Mouse (Mus musculus) intestine, embryonic 15.5 days (tissue): ENCODE results near the gene Grin1. TPM values are rescaled to one million over a fixed set of nuclear protein-coding genes. Genes with fewer than 3 reads are reported as not detected.

Source experiments
- ATAC-seq: fragments of 200-750 bp; cut with Nextera tagmentation; 2 replicates; pipeline ENCODE4 v1.8.0; 2017; ENCODE audit warnings: moderate TSS enrichment, moderate library complexity
- H3K27ac ChIP-seq: fragments of 300-500 bp; sonication (generic); 2 replicates; pipeline ENCODE4 v1.5.1; 2015; ENCODE audit warnings: mild to moderate bottlenecking, inconsistent platforms
- H3K27me3 ChIP-seq: fragments of 300-500 bp; sonication (generic); replicated peaks from 2 replicates; pipeline ENCODE4 v1.6.1; 2015; ENCODE audit warnings: inconsistent platforms
- H3K36me3 ChIP-seq: fragments of 300-500 bp; sonication (generic); 2 replicates; pipeline ENCODE4 v1.6.1; 2015; ENCODE audit warnings: inconsistent platforms
- H3K4me1 ChIP-seq: fragments of 300-500 bp; sonication (generic); replicated peaks from 2 replicates; pipeline ENCODE4 v1.6.1; 2015; ENCODE audit warnings: inconsistent platforms
- H3K4me2 ChIP-seq: fragments of 300-500 bp; sonication (generic); replicated peaks from 2 replicates; pipeline ENCODE4 v1.6.1; 2015; ENCODE audit warnings: mild to moderate bottlenecking, inconsistent platforms
- H3K4me3 ChIP-seq: fragments of 300-500 bp; sonication (generic); replicated peaks from 2 replicates; pipeline ENCODE4 v1.5.1; 2015; ENCODE audit warnings: inconsistent platforms
- H3K9ac ChIP-seq: fragments of 300-500 bp; sonication (generic); 2 replicates; pipeline ENCODE4 v1.6.1; 2015; ENCODE audit warnings: inconsistent platforms
- H3K9me3 ChIP-seq: fragments of 300-500 bp; sonication (generic); 2 replicates; pipeline ENCODE4 v1.6.1; 2016; ENCODE audit warnings: inconsistent platforms
- WGBS: fragments of 180-500 bp; shearing (Covaris S2); methylation state at CpG from one replicate; pipeline ENCODE4 v1.1.7; 2015; 5-methylcytosine and 5-hydroxymethylcytosine counted together
- polyA plus RNA-seq: library from polyadenylated mRNA; unstranded; fragments of >200 nt; fragmentation: Nextera tagmentation; extraction: Ambion mirVana; gene quantifications from 2 replicates; pipeline ENCODE4 v1.2.1, GENCODE M21; 2015

Grin1 gene
- polyA plus RNA-seq, 1 experiment from 2014 or later, result 1.4 TPM

DNA sequence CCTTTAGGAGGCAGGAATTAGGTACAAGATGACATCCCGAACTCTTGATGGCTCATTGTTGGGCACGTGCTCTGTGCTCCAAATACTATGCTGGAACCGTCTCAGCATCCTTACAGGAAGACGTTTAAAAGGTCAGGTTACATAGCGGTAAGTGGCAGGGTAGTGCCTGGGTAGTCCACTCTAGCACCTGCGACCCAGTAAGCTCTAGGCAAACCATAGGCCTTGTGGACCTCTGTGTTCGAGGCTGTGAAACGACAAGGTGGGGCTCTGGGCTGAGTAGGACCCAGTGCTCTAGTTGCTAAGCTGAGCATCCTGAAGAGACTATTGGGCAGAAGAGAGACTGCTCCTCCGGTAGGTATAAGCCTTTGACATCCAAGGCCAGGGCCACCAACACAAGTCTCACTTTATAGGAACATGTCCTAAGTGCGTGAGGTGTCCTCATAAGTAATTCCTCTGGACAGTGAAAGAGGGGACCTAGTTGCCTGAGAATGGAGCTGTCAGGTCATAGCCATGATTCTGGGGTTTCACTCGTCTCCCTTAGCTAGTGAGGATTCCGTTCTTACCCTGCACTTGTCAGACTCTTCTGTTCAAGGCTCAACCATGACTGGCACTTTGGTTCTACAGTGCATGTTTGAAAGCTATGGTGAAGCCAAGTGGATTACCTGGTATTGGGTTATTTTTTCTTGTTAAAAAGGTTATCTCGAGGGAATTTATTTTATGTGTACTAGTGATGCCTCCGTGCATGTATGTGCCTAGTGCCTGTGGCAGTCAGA is 13.2 kb downstream of the Grin1 start:
- Histone ChIP-seq H3K4me1 (peaks cover 7% of the 10 kb centered on the region; the same call in 1 of the 2 replicates), H3K9me3 (no peaks in the 10 kb centered on the region), H3K36me3 (no peaks in the 10 kb centered on the region), H3K4me3 (peak overlapping the region; percentile 47), H3K4me2 (peak overlapping the region; percentile 96), H3K27ac (no peak overlapping the region), H3K27me3 (peaks cover 52% of the 10 kb centered on the region), H3K9ac (peak overlapping the region; percentile 46)
- ATAC-seq, result no peak
- WGBS, result 47% methylated on average over 14 of the region's 14 CpGs

DNA sequence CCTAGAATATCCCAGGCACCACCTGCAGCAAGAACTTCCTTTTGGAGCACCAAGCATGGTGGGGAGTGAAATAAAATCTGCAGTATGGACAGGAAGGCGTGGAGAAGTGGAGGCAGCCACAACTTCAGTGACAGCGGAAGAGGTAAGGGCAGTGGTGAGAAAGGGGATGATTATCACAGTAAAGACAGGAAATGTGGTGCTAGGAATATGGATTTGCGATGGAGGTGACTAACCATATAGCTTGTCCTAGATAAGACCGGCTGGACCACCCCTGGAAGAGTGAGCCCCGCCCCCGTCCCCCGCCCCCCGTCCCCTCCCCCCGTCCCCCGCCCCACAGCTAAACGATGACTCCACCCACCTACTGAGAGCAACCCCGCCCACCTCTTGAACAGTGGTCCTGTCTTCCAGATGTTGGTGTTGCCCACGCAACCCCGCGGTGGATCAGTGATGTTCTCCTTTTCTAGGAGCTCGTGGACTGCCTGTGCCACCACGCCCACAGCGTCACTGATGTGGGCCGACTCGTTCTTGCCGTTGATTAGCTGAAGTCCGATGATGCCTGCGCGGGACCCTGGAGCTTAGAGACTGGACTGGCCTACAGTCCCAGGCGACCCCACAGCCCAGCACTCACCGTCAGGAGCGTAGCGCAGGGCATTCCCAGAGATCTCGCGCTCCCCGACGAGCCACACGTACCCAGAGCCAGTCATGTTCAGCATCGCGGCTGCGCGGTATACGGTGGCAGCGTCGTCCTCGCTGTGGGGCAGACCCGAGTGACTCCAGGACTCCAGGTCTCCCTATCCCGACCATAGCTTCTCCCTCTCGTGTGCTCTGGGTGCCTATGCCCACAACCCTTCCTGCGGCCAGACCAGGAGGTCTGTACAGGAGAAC is 14.1 kb downstream of the Grin1 start:
- H3K4me2 ChIP-seq, result peak overlapping the region; percentile 96
- H3K9me3 ChIP-seq, result no peaks in the 10 kb centered on the region
- no peaks in the 10 kb centered on the region for H3K36me3 ChIP-seq
- peaks cover 45% of the 10 kb centered on the region for H3K27me3 ChIP-seq
- peak overlapping the region; percentile 47 for H3K4me3 ChIP-seq
- H3K9ac ChIP-seq, result peak overlapping the region; percentile 46
- peak; percentile 81 for ATAC-seq
- WGBS, result 1% methylated on average over 45 of the region's 45 CpGs
- no peak overlapping the region for H3K27ac ChIP-seq
- H3K4me1 ChIP-seq, result peaks cover 7% of the 10 kb centered on the region; the same call in 1 of the 2 replicates

DNA sequence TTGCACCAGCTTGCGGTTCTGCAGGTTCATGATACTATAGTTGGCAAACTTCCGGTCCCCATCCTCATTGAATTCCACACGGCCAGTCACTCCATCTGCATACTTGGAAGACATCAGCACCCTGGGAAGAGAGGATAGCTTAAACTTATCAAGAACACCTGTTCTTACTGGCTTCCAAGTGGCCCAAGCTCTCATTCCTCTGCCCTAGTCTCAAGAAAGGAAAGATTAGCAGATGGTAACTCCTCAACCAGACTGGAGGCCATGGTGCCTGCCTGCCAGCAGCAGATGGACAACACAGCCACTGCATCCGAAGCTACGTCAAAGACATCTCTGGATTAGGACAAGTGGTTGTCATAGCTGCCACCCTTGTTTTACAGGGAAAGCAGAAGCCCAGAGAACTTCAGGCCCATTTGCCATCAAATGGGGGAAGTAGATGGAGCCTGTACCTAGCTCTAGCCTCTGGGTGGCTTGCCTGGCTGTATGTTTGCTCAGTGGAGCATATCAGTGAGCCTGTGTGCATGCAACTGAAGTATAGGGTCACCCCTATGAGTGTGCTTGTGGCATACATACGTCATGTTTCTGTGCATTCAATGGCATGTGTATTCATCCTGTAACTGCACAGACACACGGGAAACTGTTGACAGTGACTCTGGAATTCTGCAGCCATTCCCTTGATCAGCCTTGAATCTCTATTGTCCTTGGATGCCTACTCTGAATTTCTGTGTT is 14.9 kb downstream of the Grin1 start:
- H3K4me3 ChIP-seq, result peak overlapping the region; percentile 47; the same call in 1 of the 2 replicates
- no peaks in the 10 kb centered on the region for H3K36me3 ChIP-seq
- no peak overlapping the region for H3K9ac ChIP-seq
- no peaks in the 10 kb centered on the region for H3K9me3 ChIP-seq
- H3K4me2 ChIP-seq, result peak overlapping the region; percentile 96
- 75% methylated on average over 7 of the region's 7 CpGs for WGBS
- H3K27ac ChIP-seq, result no peak overlapping the region
- ATAC-seq, result no peak
- H3K4me1 ChIP-seq, result peaks cover 7% of the 10 kb centered on the region; the same call in 1 of the 2 replicates
- H3K27me3 ChIP-seq, result peaks cover 42% of the 10 kb centered on the region

DNA sequence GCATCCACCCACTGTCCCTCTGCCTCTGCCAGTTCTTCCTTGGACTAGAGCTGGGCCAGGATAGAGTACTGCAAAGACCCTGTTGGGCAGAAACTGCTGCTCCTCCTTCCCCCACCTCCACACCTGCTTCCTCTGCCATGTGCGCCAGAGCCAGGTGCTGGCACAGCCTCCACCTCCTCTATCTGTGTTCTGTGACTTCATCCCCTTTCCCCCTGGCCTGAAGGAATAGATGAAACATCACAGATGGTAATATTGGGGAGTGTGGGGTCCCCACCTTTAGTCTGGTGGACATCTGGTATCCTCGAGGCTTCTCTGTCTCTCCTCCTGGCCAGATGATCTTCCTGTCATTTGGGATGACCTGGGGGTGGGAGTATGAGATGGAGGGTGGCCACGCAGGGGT is 15.5 kb downstream of the Grin1 start:
- Histone ChIP-seq H3K4me2 (no peak overlapping the region), H3K27ac (no peak overlapping the region), H3K36me3 (no peaks in the 10 kb centered on the region), H3K9ac (no peak overlapping the region), H3K4me1 (peaks cover 7% of the 10 kb centered on the region; the same call in 1 of the 2 replicates), H3K4me3 (no peak overlapping the region), H3K9me3 (no peaks in the 10 kb centered on the region), H3K27me3 (peaks cover 36% of the 10 kb centered on the region)
- 75% methylated on average over 3 of the region's 3 CpGs for WGBS
- no peak for ATAC-seq

DNA sequence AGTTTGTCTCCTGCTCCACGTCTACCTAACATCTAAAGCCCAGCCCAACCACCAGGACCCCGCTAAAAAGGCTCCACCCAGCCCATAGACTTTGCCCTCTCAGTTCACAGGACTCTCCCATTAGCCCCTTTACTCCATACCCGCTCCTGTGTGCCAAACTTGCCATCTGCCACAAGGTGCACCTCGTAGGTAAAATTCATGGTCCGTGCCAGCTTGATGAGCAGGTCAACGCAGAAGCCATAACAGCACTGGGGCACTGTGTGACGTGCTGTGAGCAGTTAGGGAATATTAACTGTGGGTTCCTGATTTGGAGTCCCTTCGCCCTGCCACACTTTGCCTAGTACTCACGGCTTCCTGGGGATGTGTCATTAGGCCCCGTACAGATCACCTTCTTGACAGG is 20.9 kb downstream of the Grin1 start:
- peaks cover 43% of the 10 kb centered on the region for H3K27me3 ChIP-seq
- no peak overlapping the region for H3K9ac ChIP-seq
- no peak for ATAC-seq
- no peaks in the 10 kb centered on the region for H3K36me3 ChIP-seq
- H3K4me3 ChIP-seq, result no peak overlapping the region
- 79% methylated on average over 10 of the region's 10 CpGs for WGBS
- no peaks in the 10 kb centered on the region for H3K4me1 ChIP-seq
- H3K27ac ChIP-seq, result no peak overlapping the region
- no peaks in the 10 kb centered on the region for H3K9me3 ChIP-seq
- H3K4me2 ChIP-seq, result no peak overlapping the region

DNA sequence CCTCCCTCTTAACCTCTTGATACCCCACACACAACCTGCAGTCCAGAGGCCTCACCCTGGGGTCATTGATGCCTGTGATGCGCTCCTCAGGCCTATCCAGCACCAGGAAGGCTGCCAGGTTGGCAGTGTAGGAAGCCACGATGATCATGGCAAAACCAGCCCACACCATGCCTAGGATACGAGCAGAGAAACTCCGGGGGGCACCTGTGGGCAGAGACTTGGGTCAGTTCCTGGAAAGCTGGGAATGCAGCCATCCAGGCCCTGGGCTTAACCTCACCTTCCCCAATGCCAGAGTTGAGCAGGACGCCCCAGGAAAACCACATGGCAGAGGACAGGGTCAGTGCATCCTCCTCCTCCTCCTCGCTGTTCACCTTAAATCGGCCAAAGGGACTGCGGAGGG is 21.9 kb downstream of the Grin1 start:
- ATAC-seq, result no peak
- H3K9ac ChIP-seq, result no peak overlapping the region
- no peaks in the 10 kb centered on the region for H3K36me3 ChIP-seq
- peaks cover 48% of the 10 kb centered on the region for H3K27me3 ChIP-seq
- H3K9me3 ChIP-seq, result no peaks in the 10 kb centered on the region
- 74% methylated on average over 8 of the region's 8 CpGs for WGBS
- H3K27ac ChIP-seq, result no peak overlapping the region
- H3K4me1 ChIP-seq, result peaks cover 7% of the 10 kb centered on the region
- no peak overlapping the region for H3K4me3 ChIP-seq
- H3K4me2 ChIP-seq, result no peak overlapping the region

DNA sequence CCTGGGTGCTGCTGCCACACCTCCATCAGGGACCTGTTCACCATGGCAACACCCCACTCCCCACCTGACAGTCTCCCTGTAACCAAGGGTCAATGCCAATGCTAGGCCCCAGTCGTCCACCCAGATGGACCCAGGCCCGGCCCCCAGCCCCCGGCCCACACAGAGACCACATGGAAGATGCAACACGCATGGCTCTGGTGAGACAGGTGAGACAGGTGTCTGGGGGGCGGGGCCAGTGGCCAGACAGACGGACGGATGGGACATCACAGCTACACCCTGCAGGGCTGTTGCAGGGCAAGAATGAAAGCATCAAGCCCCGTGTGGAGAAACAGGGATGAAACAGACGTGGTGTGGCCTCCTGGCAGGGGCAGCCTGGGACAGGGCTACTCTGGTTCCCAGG is 25.3 kb downstream of the Grin1 start:
- ATAC-seq, result no peak
- H3K27ac ChIP-seq, result no peak overlapping the region
- H3K4me2 ChIP-seq, result no peak overlapping the region
- no peaks in the 10 kb centered on the region for H3K36me3 ChIP-seq
- 74% methylated on average over 9 of the region's 9 CpGs for whole genome bisulfite sequencing
- peaks cover 81% of the 10 kb centered on the region for H3K27me3 ChIP-seq
- H3K4me1 ChIP-seq, result peaks cover 18% of the 10 kb centered on the region
- no peak overlapping the region for H3K4me3 ChIP-seq
- no peak overlapping the region for H3K9ac ChIP-seq
- H3K9me3 ChIP-seq, result no peaks in the 10 kb centered on the region

DNA sequence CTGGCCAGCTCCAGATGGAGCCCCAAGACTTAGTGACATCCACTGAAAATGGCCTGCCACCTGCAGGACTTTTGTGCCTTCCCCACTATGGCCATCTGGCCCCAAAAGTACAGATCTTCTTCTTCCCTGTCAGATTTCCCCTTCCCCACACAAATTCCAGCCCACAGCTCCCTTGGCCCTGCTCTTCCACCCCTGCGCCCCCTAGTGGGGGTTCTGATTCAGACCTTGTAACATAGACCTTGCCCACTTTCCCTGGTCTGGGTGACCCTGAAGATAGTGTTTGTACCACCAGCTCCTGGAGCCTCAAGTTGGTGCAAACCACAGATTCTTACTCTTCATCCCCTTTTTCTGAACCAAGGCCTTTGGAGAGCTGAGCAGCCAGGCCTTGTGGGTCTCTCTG is 26.1 kb downstream of the Grin1 start:
- 0 out of 2 replicates have a peak, but pooled peaks have one; percentile 51 for ATAC-seq
- 0% methylated on average over 1 of the region's 1 CpGs for WGBS
- Histone ChIP-seq H3K27ac (no peak overlapping the region), H3K4me3 (no peak overlapping the region), H3K9me3 (no peaks in the 10 kb centered on the region), H3K27me3 (peaks cover 90% of the 10 kb centered on the region), H3K4me2 (no peak overlapping the region; the same call in 1 of the 2 replicates), H3K4me1 (peaks cover 18% of the 10 kb centered on the region), H3K9ac (no peak overlapping the region), H3K36me3 (no peaks in the 10 kb centered on the region)

DNA sequence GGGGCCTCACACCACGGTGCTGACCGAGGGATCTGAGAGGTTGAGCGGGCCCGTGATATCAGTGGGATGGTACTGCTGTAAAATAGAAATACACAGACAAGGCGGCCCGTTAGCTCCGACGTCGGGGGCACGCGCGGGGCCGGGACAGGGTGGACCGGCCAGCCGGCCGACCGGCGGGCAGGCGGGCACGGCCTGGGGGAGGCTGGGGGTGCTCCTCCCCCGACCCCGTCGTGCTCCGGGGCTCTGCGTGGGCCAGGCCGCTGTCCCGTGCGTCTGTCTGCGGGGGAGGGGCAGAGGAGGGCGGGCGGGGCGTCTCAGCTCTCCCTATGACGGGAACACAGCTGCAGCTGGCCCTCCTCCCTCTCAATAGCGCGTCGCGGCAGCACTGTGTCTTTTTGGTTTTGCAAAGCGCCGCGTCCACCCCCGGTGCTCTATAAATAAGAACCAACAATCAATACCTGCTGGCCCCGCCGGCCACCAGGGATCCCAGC is 26.9 kb downstream of the Grin1 start:
- Histone ChIP-seq H3K27me3 (peaks cover 85% of the 10 kb centered on the region), H3K27ac (no peak overlapping the region), H3K4me3 (peak overlapping the region; percentile 35), H3K4me2 (peak overlapping the region; percentile 68), H3K9me3 (no peaks in the 10 kb centered on the region), H3K9ac (0 out of 2 replicates have a peak overlapping the region, but pooled peaks have one; percentile 3), H3K4me1 (peaks cover 18% of the 10 kb centered on the region), H3K36me3 (no peaks in the 10 kb centered on the region)
- peak; percentile 25 for ATAC-seq
- WGBS, result 3% methylated on average over 43 of the region's 43 CpGs

DNA sequence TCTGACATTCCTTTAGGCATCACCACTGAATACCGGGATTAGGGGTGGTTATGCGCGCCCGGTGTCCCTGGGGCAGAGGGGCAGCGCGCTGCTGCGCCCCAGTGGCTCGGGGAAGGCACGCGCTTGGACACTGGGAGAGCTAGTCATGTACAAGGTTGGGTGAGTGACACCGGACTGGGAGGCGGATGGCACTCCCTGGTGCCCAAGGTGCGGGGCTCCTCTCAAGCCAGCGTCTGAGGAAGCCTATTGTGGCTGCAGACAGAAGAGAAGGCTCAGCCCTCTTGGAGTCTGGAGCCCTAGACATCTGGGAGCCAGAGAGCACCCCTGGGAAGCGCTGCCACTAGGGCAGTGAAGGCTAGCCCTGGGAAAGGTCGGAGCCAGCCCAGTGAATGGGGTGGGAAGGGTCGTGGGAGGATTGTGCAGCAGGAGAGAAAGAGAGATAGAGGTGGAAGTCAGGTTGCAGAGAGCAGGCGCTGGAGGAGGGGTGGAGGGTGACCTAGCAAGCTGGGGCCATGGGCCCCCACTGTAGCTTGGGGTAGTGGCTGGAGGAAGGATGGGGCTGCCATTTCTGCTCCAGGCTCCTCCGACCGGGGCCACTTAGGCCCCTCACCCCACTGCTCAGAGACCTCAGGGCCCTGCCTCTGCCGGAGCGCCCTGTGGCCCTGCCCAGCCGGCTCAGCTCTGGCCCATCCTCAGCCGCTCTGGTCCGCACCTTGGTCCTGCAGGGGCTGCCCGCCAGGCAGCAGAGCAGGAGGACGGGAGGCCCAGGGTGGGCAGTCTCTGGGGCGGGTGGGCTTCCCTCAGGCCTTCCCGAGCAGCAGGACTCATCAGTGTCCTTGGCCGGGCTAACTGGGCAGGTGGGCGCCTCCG is 27.6 kb downstream of the Grin1 start:
- H3K4me3 ChIP-seq, result peak overlapping the region; percentile 35
- H3K9ac ChIP-seq, result no peak overlapping the region
- H3K27ac ChIP-seq, result no peak overlapping the region
- H3K36me3 ChIP-seq, result no peaks in the 10 kb centered on the region
- 5% methylated on average over 32 of the region's 32 CpGs for WGBS
- no peaks in the 10 kb centered on the region for H3K9me3 ChIP-seq
- H3K4me1 ChIP-seq, result peaks cover 18% of the 10 kb centered on the region
- peak; percentile 5; the same call in 1 of the 2 replicates for ATAC-seq
- peak overlapping the region; percentile 68 for H3K4me2 ChIP-seq
- peaks cover 80% of the 10 kb centered on the region for H3K27me3 ChIP-seq

DNA sequence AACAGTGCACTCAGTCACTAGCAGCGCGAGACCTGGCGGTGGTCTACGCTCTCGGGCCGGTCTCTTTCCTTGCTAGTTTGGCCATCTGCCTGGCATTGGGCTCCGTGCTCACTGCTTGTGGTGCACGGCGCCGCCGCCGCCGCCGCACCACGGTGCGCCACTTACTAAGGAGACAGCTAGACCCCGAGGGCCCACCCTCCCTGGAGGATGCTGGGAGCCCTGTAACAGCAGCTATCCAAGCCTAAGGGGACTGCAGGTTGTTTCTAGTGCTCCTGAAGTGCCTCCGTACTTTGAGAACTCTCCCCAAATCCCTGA is 28.2 kb downstream of the Grin1 start:
- Histone ChIP-seq H3K27ac (no peak overlapping the region), H3K27me3 (peaks cover 76% of the 10 kb centered on the region), H3K9me3 (no peaks in the 10 kb centered on the region), H3K9ac (no peak overlapping the region), H3K4me3 (peak overlapping the region; percentile 16), H3K36me3 (no peaks in the 10 kb centered on the region), H3K4me2 (peak overlapping the region; percentile 68), H3K4me1 (peaks cover 22% of the 10 kb centered on the region)
- no peak for ATAC-seq
- 2% methylated on average over 18 of the region's 18 CpGs for WGBS
